Mouse (Mus musculus) testis, adult 2 months (tissue): ENCODE data around the gene Usp46.

Experiments
- CTCF ChIP-seq: fragments of 200-500 bp; IDR thresholded peaks from 2 replicates; pipeline ENCODE4 v1.5.1; 2012; ENCODE audit warnings: low read depth, mild to moderate bottlenecking, inconsistent platforms, low read length, moderate library complexity; ENCODE audit not compliant: control insufficient read depth, insufficient read depth, insufficient replicate concordance
- POLR2A ChIP-seq: fragments of 200-500 bp; IDR thresholded peaks from 2 replicates; pipeline ENCODE4 v1.6.1; 2012; ENCODE audit warnings: low read depth, mild to moderate bottlenecking, inconsistent platforms, low read length, moderate library complexity; ENCODE audit not compliant: control insufficient read depth

DNA sequence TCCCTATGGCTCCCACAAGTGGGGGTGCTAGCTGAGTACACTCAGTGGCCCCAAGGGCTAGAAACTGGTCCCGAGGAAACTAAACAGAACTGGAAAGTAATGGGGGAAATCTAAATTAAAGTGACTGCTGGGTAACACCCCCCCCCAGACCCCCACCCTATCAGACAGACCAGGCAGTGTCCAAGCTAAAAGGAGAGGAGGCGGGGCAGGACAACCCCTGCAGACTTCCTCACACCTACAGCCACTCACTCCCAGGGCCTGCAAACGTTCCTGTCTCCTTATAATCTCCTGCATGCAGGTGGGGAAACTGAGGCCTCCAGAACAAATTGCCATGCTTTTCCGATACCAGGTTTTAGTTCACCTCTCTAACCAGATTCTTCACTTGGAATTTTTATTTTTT, 885 bp downstream of the Usp46 start:
- TF ChIP-seq POLR2A, result no peak
- no peak for TF ChIP-seq CTCF
